Mouse (Mus musculus) neural tube, embryonic 13.5 days (tissue): ENCODE measurements around the gene Gm20509. TPM values are rescaled to one million over a fixed set of nuclear protein-coding genes. Genes with fewer than 3 reads are reported as not detected.
"Not testable (repeated sequence)": the region's sequence is repeated elsewhere in the genome, so short reads cannot be mapped to it uniquely, and the experiment has no call there.

Experiments
- ATAC-seq: fragments of 200-750 bp; cut with Nextera tagmentation; 2 replicates; pipeline ENCODE4 v1.8.0; 2017; ENCODE audit warnings: low read depth, mild to moderate bottlenecking, moderate TSS enrichment, moderate library complexity
- H3K27ac ChIP-seq: fragments of 300-500 bp; sonication (generic); replicated peaks from 2 replicates; pipeline ENCODE4 v1.5.1; 2015; ENCODE audit warnings: moderate library complexity, mild to moderate bottlenecking, inconsistent platforms
- H3K27me3 ChIP-seq: fragments of 300-500 bp; sonication (generic); 2 replicates; pipeline ENCODE4 v1.6.1; 2015; ENCODE audit warnings: mild to moderate bottlenecking, inconsistent platforms
- H3K36me3 ChIP-seq: fragments of 300-500 bp; sonication (generic); 2 replicates; pipeline ENCODE4 v1.6.1; 2015; ENCODE audit warnings: mild to moderate bottlenecking, inconsistent platforms
- H3K4me1 ChIP-seq: fragments of 300-500 bp; sonication (generic); replicated peaks from 2 replicates; pipeline ENCODE4 v1.6.1; 2015; ENCODE audit warnings: inconsistent platforms
- H3K4me2 ChIP-seq: fragments of 300-500 bp; sonication (generic); 2 replicates; pipeline ENCODE4 v1.6.1; 2015; ENCODE audit warnings: inconsistent platforms, mild to moderate bottlenecking, moderate library complexity
- H3K4me3 ChIP-seq: fragments of 300-500 bp; sonication (generic); 2 replicates; pipeline ENCODE4 v1.5.1; 2015; ENCODE audit warnings: mild to moderate bottlenecking, inconsistent platforms
- H3K9ac ChIP-seq: fragments of 300-500 bp; sonication (generic); 2 replicates; pipeline ENCODE4 v1.6.1; 2015; ENCODE audit warnings: moderate library complexity, mild to moderate bottlenecking, inconsistent platforms
- H3K9me3 ChIP-seq: fragments of 300-500 bp; sonication (generic); 2 replicates; pipeline ENCODE4 v1.6.1; 2016; ENCODE audit warnings: inconsistent platforms
- WGBS: fragments of 180-500 bp; shearing (Covaris S2); methylation state at CpG from one replicate; pipeline ENCODE4 v1.1.7; 2015; 5-methylcytosine and 5-hydroxymethylcytosine counted together
- polyA plus RNA-seq: library from polyadenylated mRNA; unstranded; fragments of >200 nt; fragmentation: Nextera tagmentation; extraction: Ambion mirVana; gene quantifications from 2 replicates; pipeline ENCODE4 v1.2.1, GENCODE M21; 2015

Gm20509 gene
- polyA plus RNA-seq, 1 experiment from 2014 or later: not detected

DNA sequence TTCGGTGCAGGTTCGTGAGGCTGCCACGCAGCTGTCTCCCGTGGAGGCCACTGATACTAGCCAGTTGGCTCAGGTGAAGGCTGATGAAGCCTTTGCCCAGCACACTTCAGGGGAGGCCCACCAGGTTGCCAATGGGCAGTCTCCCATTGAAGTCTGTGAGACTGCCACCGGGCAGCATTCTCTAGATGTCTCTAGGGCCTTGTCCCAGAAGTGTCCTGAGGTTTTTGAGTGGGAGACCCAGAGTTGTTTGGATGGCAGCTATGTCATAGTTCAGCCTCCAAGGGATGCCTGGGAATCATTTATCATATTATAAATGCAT lies 1.6 kb downstream of the Gm20509 start:
- WGBS: 41% methylated on average over 5 of the region's 5 CpGs
- H3K36me3 ChIP-seq: no peaks in the 10 kb centered on the region
- peaks cover 6% of the 10 kb centered on the region for H3K4me1 ChIP-seq
- peak overlapping the region; percentile 76 for H3K4me2 ChIP-seq
- H3K27me3 ChIP-seq: peaks cover 47% of the 10 kb centered on the region
- H3K27ac ChIP-seq: no peak overlapping the region
- peak overlapping the region; percentile 46 for H3K4me3 ChIP-seq
- ATAC-seq: no peak; the same call in 1 of the 2 replicates
- peak overlapping the region; percentile 67 for H3K9ac ChIP-seq
- no peaks in the 10 kb centered on the region for H3K9me3 ChIP-seq

DNA sequence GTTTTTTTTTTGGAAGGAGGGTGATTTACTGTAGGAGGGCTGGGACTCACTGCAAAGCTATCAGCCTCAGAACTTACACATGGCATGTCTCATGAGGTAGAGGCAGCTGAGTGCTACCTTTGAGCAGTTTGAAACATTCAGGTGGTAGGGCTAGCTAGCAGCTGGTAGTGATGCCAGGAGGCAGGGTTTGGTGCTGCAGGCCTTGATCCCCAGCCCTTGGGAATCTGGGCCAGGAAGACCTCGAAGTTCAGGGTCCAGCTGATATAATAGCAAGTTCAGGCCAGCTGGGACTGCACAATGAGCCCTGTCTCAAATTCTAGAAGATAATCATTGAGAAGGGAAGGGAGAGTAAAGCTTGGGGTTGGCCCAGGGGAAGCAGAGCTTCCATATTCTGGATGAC lies 2.9 kb downstream of the Gm20509 start:
- WGBS: 76% methylated on average over 1 of the region's 1 CpGs
- Histone ChIP-seq H3K4me3 (no peak overlapping the region), H3K27me3 (peaks cover 47% of the 10 kb centered on the region), H3K9me3 (no peaks in the 10 kb centered on the region), H3K36me3 (no peaks in the 10 kb centered on the region), H3K4me2 (no peak overlapping the region), H3K27ac (no peak overlapping the region), H3K9ac (no peak overlapping the region), H3K4me1 (peaks cover 6% of the 10 kb centered on the region)
- ATAC-seq: no peak

DNA sequence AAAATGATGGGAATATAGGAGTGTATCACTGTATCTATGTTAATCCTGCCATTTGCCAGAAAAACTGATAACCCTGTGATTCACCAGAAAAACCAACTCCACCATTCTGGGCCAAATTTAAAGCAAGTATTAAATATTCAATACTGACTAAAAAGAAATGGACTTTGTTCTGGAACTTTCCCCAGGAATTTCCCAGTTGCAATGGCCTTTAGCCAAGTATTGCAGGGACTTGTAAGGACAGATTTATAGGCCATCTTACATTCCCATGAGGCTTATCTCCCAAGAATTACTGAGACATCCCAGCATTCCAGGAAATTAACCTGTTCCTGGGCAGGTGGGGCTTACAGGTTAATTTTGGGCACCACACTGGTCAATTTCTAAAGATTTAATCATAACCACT lies 3.5 kb downstream of the Gm20509 start:
- no peak overlapping the region for H3K4me3 ChIP-seq
- no peak for ATAC-seq
- H3K9me3 ChIP-seq: no peaks in the 10 kb centered on the region

DNA sequence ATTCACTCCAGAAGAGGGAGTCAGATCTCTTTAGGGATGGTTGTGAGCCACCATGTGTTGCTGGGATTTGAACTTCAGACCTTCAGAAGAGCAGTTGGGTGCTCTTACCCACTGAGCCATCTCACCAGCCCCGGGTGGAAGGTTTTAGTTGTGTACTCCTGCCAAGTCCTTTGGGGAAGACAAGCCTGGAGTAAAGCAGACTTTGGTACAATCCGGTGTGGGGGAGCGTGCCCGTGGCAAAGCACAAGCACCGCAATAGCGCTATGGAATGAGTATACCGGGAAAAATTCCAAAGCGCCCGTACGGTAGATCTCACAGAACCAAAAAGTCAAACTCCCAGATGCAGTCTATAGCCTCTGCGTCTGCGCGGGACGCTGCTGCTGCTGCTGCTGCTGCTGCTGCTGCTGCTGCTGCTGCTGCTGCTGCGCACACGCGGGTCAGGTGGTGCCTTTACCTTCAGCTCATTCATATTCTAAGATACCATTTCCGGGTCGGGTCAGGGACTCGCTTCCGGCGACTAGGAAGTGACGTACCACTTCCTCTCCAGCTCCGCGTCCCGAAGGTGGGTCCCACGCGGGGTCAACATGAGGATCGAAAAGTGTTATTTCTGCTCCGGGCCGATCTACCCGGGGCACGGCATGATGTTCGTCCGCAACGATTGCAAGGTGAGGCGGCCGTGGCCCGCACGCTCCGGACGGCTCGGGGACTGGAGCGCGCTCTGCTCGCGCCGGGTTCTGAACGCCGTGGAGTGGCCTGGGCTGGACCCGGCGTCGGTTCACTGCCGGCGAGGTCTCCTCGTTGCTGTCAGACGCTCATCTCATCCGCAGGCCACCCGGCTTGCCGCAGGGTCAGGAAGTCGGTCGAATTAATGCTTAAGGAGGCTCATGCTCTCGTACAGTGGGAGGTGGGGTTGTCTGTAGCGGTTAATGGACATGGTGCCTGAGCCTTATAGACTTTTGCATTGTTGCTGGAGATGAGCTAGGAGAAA lies 10.9 kb downstream of the Gm20509 start, which contains the start of gene Rsl24d1:
Gene Rsl24d1 (plus strand): TSS at position 508 of the 988 bp plus-strand sequence.
- Histone ChIP-seq H3K36me3 (peaks cover 25% of the 10 kb centered on the region), H3K9ac (peak within 1 kb of the TSS; percentile 85), H3K4me1 (peaks cover 17% of the 10 kb centered on the region), H3K4me3 (peak within 1 kb of the TSS; percentile 94), H3K27ac (peak within 1 kb of the TSS; percentile 77), H3K9me3 (no peaks in the 10 kb centered on the region), H3K27me3 (0 out of 2 replicates have a peak, but pooled peaks cover 3% of the 10 kb centered on the region), H3K4me2 (peak within 1 kb of the TSS; percentile 73)
- under 1% methylated on average over 64 of the region's 64 CpGs for WGBS
- peak; percentile 98 for ATAC-seq

More for the DNA sequence above, 3.5 kb downstream of the Gm20509 start:
- H3K27ac ChIP-seq: no peak overlapping the region
- no peaks in the 10 kb centered on the region for H3K36me3 ChIP-seq
- no peak overlapping the region for H3K9ac ChIP-seq
- H3K4me1 ChIP-seq: peaks cover 6% of the 10 kb centered on the region
- no peak overlapping the region for H3K4me2 ChIP-seq
- peaks cover 50% of the 10 kb centered on the region for H3K27me3 ChIP-seq

DNA sequence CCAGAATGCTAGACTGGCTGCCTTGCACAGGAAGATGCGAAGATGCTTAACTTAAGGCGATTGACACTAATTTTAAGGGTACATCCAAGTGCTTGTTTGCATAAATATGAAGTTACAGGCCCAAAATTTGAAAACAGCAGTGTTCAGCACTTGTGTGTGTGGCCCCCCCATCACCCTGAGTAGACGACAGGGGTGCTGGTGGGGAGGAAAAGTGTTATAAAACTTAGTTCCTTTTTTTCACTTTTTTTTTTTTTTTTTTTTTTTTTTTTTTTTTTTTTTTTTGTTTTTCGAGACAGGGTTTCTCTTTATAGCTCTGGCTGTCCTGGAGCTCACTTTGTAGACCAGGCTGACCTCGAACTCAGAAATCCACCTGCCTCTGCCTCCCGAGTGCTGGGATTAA lies 14.4 kb downstream of the Gm20509 start:
- not testable (repeated sequence) for H3K27me3 ChIP-seq

DNA sequence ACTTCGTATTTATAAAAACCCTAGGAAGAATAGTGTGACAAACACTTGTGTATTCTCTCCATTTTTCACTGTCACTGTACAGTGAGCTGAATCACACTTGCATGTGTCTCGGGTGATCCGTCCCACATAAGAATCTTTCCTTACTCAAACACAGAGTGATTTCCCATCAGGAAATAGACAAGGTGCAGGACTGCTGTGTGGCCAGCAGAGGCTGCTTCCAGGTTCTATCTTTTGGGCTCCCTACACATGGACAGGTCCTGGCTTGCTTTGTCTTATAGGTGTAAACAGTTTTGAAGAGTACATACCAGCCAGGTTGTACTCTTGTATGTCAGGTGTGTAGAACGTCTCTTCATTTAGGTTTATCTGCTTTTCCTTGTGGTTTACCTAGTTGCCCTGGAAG lies 15.7 kb downstream of the Gm20509 start:
- Histone ChIP-seq H3K9ac (no peak overlapping the region), H3K4me1 (peaks cover 11% of the 10 kb centered on the region), H3K4me2 (no peak overlapping the region), H3K4me3 (no peak overlapping the region), H3K27me3 (no peaks in the 10 kb centered on the region), H3K9me3 (no peaks in the 10 kb centered on the region), H3K36me3 (peaks cover 56% of the 10 kb centered on the region), H3K27ac (no peak overlapping the region)
- WGBS: 90% methylated on average over 4 of the region's 4 CpGs
- ATAC-seq: no peak

More for the DNA sequence above, 14.4 kb downstream of the Gm20509 start:
- H3K4me3 ChIP-seq, H3K4me2 ChIP-seq, H3K9me3 ChIP-seq, ATAC-seq, H3K27ac ChIP-seq, H3K9ac ChIP-seq: not testable (repeated sequence)
- WGBS: 95% methylated on average over 5 of the region's 6 CpGs
- peaks cover 17% of the 10 kb centered on the region for H3K4me1 ChIP-seq
- H3K36me3 ChIP-seq: peaks cover 51% of the 10 kb centered on the region

DNA sequence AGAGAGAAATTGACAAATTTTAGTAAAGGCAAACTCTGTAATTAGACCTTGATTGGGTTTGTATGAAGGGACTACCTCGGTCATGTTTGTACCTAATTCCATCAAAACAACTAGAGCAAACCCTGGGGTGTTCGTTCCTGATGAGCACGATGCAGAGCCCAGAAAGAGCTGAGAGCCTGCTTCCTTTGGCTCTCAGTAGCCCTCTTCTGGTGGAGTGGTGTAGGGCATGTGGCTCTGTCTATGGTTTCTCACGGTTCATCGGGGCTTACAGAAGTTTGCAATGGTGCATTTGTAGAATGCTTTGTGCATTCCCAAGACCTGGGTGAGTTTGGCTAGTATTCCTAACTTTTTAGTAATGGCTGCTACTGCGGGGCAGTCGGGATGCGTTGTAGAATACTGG lies 19.5 kb downstream of the Gm20509 start:
- H3K4me2 ChIP-seq: no peak overlapping the region
- peaks cover 76% of the 10 kb centered on the region for H3K36me3 ChIP-seq
- no peaks in the 10 kb centered on the region for H3K27me3 ChIP-seq
- no peak overlapping the region for H3K27ac ChIP-seq
- no peak overlapping the region for H3K4me3 ChIP-seq
- ATAC-seq: no peak
- 82% methylated on average over 8 of the region's 8 CpGs for WGBS
- no peak overlapping the region for H3K9ac ChIP-seq
- H3K9me3 ChIP-seq: no peaks in the 10 kb centered on the region
- H3K4me1 ChIP-seq: no peaks in the 10 kb centered on the region

DNA sequence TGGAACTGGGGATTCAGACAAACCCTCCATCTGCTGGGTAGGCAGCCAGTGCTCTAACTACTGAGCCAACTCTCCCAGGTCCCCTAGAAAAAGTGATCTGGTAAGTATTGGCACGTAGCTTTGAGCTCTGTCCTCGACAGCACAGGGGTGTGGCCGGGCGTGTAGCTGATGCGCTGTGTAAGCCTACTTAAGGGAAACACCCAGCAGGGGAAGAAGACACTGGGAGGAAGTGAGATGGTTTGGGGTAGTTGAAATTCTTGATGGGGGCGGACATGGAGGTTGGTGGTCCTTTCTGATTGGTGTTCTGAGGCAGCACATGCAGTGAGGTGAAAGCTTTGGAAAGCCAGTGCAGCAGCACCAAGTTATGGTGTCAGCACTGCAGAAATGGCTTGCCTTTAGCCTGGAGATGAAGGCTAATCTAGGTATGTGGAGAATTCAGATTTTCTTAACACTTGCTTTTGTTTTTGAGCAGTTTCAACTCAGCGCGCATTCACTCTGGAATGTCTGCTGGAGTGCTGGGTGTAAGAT lies 22.8 kb downstream of the Gm20509 start:
- Histone ChIP-seq H3K4me2 (no peak overlapping the region), H3K4me1 (no peaks in the 10 kb centered on the region), H3K27me3 (no peaks in the 10 kb centered on the region), H3K4me3 (no peak overlapping the region), H3K36me3 (peaks cover 89% of the 10 kb centered on the region), H3K27ac (no peak overlapping the region), H3K9me3 (no peaks in the 10 kb centered on the region), H3K9ac (no peak overlapping the region)
- no peak for ATAC-seq
- WGBS: 93% methylated on average over 8 of the region's 8 CpGs

DNA sequence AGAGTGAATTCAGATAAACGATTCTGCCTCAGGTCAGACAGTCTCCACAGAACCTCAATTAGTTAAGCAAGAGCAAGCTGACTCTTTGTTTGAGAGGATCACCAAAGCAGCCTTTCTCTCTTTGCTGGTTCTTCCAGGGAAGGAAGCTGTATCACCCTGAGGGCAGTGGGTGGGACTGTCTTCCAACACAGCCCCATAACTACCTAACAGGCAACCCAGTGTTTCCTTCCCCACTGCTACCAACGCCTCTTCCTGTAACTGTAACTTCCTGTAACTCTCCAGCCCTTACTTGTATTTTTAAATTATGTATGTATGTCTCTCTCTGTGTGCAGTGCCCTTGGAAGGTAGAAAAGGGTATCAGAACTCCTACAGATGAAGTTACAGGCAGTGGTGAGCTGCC lies 25.2 kb downstream of the Gm20509 start:
- no peaks in the 10 kb centered on the region for H3K9me3 ChIP-seq
- no peak overlapping the region for H3K4me3 ChIP-seq
- H3K27ac ChIP-seq: no peak overlapping the region
- H3K4me2 ChIP-seq: no peak overlapping the region
- no peaks in the 10 kb centered on the region for H3K27me3 ChIP-seq
- no peak for ATAC-seq
- no peaks in the 10 kb centered on the region for H3K4me1 ChIP-seq
- no peak overlapping the region for H3K9ac ChIP-seq
- H3K36me3 ChIP-seq: peaks cover 72% of the 10 kb centered on the region
- WGBS: 84% methylated on average over 2 of the region's 2 CpGs

DNA sequence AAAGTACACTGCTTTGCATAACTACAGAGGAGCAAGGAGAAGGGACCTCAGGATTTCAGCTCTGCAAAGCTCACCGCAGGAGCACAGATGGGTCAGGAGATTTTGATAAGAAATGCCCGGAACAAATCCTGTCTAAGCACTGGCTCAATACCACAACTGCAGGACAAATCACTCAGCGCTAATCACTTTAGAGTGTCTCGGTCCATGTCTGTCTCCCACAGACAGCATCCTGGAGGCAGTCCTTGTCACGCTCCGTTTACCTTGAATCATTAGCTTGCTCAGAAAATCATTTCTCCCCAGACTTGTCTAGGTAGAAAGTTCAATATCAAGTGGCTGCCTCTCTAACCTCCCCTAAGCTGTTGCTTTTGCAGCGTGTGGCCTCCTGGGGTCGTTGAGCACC lies 27.6 kb downstream of the Gm20509 start:
- no peaks in the 10 kb centered on the region for H3K9me3 ChIP-seq
- no peaks in the 10 kb centered on the region for H3K4me1 ChIP-seq
- no peaks in the 10 kb centered on the region for H3K27me3 ChIP-seq
- 70% methylated on average over 8 of the region's 8 CpGs for WGBS
- no peak overlapping the region for H3K9ac ChIP-seq
- no peak overlapping the region for H3K27ac ChIP-seq
- peaks cover 61% of the 10 kb centered on the region for H3K36me3 ChIP-seq
- H3K4me3 ChIP-seq: no peak overlapping the region
- ATAC-seq: no peak
- no peak overlapping the region for H3K4me2 ChIP-seq

DNA sequence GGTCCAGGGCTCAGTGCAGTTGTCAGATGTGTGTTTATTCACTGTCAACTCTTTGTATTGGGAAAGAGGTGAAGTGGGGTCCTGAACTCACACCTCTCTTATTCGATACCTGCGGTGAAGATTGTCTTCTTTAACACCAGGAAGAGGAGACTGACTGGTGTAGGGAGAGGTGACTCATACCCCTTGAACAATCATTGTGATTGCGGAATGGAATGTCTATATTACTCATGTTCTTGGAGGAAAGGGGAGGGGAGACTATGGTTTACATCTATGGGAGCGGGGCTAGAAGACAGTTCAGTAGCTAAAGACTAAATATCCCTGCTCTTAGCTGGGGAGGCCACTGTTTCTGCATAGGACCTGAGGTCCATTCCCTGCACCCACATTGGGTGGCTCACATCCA lies 28.3 kb downstream of the Gm20509 start:
- no peaks in the 10 kb centered on the region for H3K4me1 ChIP-seq
- no peak overlapping the region for H3K9ac ChIP-seq
- H3K27me3 ChIP-seq: no peaks in the 10 kb centered on the region
- no peaks in the 10 kb centered on the region for H3K9me3 ChIP-seq
- H3K4me2 ChIP-seq: no peak overlapping the region
- ATAC-seq: no peak
- H3K36me3 ChIP-seq: peaks cover 54% of the 10 kb centered on the region
- no peak overlapping the region for H3K27ac ChIP-seq
- H3K4me3 ChIP-seq: no peak overlapping the region
- WGBS: 89% methylated on average over 4 of the region's 4 CpGs

DNA sequence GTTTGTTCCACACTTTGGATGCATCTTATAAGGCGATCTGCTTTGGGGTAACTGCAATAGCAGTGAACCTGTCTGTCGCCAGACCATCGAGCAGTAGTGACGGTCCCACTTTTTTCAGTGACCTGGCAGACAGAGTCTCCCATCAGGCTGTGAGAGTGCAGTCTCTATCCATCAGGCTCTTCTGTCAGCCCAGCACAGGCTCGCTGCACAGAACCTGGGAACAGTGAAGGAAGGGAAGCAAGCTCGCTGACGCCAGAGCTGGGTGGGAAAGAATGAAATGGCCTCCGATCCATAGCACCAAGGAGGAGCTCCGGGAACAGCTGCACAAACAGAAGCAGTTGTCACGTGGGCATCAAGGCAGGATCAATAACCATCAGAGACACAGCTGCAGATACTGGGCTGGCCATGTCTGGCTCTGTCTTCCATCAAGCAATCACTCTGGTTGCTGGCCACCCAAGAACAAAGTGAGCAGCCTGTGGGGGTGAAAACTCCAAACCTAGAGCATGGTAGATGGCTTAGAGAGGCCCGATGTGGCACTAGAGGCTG lies 35.1 kb downstream of the Gm20509 start:
- Histone ChIP-seq H3K4me1 (no peaks in the 10 kb centered on the region), H3K4me2 (no peak overlapping the region), H3K27me3 (no peaks in the 10 kb centered on the region), H3K36me3 (0 out of 2 replicates have a peak, but pooled peaks cover 5% of the 10 kb centered on the region), H3K27ac (no peak overlapping the region), H3K9ac (no peak overlapping the region), H3K4me3 (no peak overlapping the region), H3K9me3 (no peaks in the 10 kb centered on the region)
- WGBS: 69% methylated on average over 11 of the region's 11 CpGs
- no peak for ATAC-seq
